Mouse (Mus musculus): ENCODE measurements at regions not wholly inside any gene's neighbourhood (a gene's known extent, or its start where the extent isn't known, plus 50 kb on each side); places are given as distances from the start of the nearest gene placed in this dataset.
A peak's percentile ranks its signal among the peaks of the same experiment; 100 is the strongest.
"Not testable (repeated sequence)": the region's sequence is repeated elsewhere in the genome, so short reads cannot be mapped to it uniquely, and the experiment has no call there.

- H3K36me3 ChIP-seq (ENCODE audit: control insufficient read depth, insufficient read depth, low read length); H3K27ac ChIP-seq (ENCODE audit: insufficient read depth, low read depth, low read length); H3K27me3 ChIP-seq (replicated peaks; ENCODE audit: control insufficient read depth, insufficient read depth, low read length); H3K4me3 ChIP-seq (ENCODE audit: insufficient read depth, low read depth, low read length); H3K4me1 ChIP-seq (ENCODE audit: control insufficient read depth, insufficient read depth, low read length): not testable (repeated sequence)
- WGBS: 7% methylated on average over 45 of the region's 45 CpGs
- peak; percentile 25 for DNase-seq
These were observed 613.3 kb upstream of the Ywhaq start for GRCm38 (mm10) chr12:22030717-22031116.

GRCm38 (mm10) chr12:22030263-22030662 is 612.8 kb upstream of the Ywhaq start:
- H3K27ac ChIP-seq (ENCODE audit: insufficient read depth, low read depth, low read length); DNase-seq; H3K27me3 ChIP-seq (replicated peaks; ENCODE audit: control insufficient read depth, insufficient read depth, low read length); H3K4me1 ChIP-seq (ENCODE audit: control insufficient read depth, insufficient read depth, low read length); H3K36me3 ChIP-seq (ENCODE audit: control insufficient read depth, insufficient read depth, low read length); H3K4me3 ChIP-seq (ENCODE audit: insufficient read depth, low read depth, low read length): not testable (repeated sequence)
- WGBS: 12% methylated on average over 45 of the region's 45 CpGs
